Mouse (Mus musculus): ENCODE data around the gene Adcy9. TPM values are rescaled to one million over a fixed set of nuclear protein-coding genes. Genes with fewer than 3 reads are reported as not detected.
"Not testable (repeated sequence)": the region's sequence is repeated elsewhere in the genome, so short reads cannot be mapped to it uniquely, and the experiment has no call there.

Adcy9 gene
- polyA plus RNA-seq, 1 experiment from 2014 or later: 1.3 TPM

DNA sequence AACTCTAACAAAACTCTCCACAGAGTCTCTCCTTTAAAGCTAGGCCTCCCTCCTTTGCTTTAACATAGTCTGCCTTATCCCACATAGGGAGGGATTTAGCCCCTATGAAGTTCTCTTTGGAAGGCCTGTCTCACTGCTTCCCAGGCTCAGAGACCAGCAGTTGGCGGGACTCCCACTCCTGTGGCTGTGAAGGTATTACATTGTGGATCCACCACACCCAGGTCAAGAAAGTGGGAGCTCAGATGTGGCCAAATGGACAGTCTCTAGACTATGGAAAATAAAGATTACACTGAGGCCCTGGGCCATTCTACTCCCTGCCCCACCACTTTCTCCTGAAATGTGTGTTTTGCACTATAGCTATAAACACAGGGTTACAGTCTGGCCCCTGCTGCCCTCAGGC lies 53.0 kb downstream of the Adcy9 start:
- no peak overlapping the region for H3K4me2 ChIP-seq
- DNase-seq (no peak), ATAC-seq (ENCODE audit: insufficient read depth) (no peak)
- WGBS: 71% methylated on average over 1 of the region's 1 CpGs
- no peaks in the 10 kb centered on the region for H3K9me3 ChIP-seq (ENCODE audit: low read depth, low read length)
- H3K4me1 ChIP-seq (ENCODE audit: insufficient read depth): no peaks in the 10 kb centered on the region
- H3K9ac ChIP-seq: no peak overlapping the region
- H3K36me3 ChIP-seq (ENCODE audit: insufficient read depth): no peaks in the 10 kb centered on the region
- H3K4me3 ChIP-seq (ENCODE audit: low read depth, low read length): no peak overlapping the region
- no peak overlapping the region for H3K27ac ChIP-seq (ENCODE audit: low read depth)
- TF ChIP-seq CTCF (IDR thresholded peaks at IDR 0.05; ENCODE audit: low read depth): no peak
- no peaks in the 10 kb centered on the region for H3K27me3 ChIP-seq (ENCODE audit: insufficient read depth, low read length)

DNA sequence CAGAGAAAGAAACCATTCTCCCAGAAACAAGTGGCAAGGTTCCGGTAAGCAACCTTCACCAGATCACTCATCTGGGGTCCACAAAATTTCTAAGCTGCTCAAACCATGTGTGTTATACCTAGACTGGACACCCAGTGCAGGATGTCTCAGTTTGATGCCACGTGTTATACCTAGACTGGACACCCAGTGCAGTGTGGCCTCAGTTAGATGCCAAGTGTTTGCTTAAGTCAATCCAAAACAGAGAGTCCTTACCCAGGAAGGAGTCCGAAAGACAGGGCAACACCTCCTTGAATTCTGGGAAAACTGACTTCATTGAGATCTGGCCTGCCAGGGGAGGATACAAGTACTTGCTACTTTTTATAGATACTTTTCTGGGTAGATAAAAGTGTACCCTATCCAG lies 53.6 kb downstream of the Adcy9 start:
- WGBS: 87% methylated on average over 3 of the region's 3 CpGs
- Histone ChIP-seq H3K4me1 (ENCODE audit: insufficient read depth) (no peaks in the 10 kb centered on the region), H3K27me3 (ENCODE audit: insufficient read depth, low read length) (no peaks in the 10 kb centered on the region), H3K4me2 (no peak overlapping the region), H3K27ac (ENCODE audit: low read depth) (no peak overlapping the region), H3K9ac (no peak overlapping the region), H3K36me3 (ENCODE audit: insufficient read depth) (no peaks in the 10 kb centered on the region), H3K9me3 (ENCODE audit: low read depth, low read length) (no peaks in the 10 kb centered on the region), H3K4me3 (ENCODE audit: low read depth, low read length) (no peak overlapping the region)
- ATAC-seq (ENCODE audit: insufficient read depth) (no peak), DNase-seq (no peak)
- no peak for TF ChIP-seq CTCF (IDR thresholded peaks at IDR 0.05; ENCODE audit: low read depth)

DNA sequence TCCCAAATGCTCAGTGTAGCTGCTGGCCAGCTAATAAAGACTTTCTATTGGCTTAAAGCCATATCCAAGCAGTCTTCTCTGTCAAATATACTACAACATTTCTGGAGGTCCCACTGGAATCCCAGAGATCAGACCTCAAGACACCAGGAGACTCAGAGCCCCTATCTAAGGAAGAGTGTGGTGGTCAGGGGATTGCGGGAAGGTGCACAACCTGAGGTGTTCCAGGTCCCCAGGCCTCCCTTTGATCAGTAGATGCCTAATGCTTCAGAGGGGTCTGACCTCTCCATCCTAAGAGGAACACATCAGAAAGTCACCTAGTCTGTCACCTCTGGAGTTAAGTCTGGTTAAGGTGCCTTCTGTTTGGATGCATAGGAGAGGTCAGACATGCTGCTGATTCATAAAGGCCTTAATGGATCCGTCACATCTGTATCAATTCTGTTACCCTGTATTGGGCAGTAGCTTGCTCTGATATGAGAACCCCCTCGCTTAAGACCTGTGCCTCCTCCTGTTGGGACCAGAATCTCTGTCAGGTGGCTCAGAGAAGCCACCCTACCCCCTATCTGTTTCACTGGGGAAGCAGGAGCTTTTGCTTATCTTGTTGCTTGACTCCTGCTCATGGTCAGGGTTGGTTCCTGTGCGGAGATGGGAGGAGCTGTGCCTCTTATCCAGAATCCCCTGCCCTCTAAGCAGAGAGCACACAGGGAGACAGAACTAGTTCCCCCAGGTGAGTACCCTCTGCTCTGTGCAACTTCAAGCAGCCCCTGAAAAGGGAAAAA lies 56.8 kb downstream of the Adcy9 start:
- Histone ChIP-seq H3K4me2 (no peak overlapping the region), H3K27ac (ENCODE audit: low read depth) (no peak overlapping the region), H3K4me1 (ENCODE audit: insufficient read depth) (no peaks in the 10 kb centered on the region), H3K9ac (no peak overlapping the region), H3K9me3 (ENCODE audit: low read depth, low read length) (no peaks in the 10 kb centered on the region), H3K27me3 (ENCODE audit: insufficient read depth, low read length) (no peaks in the 10 kb centered on the region), H3K4me3 (ENCODE audit: low read depth, low read length) (no peak overlapping the region), H3K36me3 (ENCODE audit: insufficient read depth) (no peaks in the 10 kb centered on the region)
- DNase-seq: no peak
- TF ChIP-seq CTCF (IDR thresholded peaks at IDR 0.05; ENCODE audit: low read depth): no peak
- no peak for ATAC-seq (ENCODE audit: insufficient read depth)
- WGBS: 79% methylated on average over 4 of the region's 4 CpGs

DNA sequence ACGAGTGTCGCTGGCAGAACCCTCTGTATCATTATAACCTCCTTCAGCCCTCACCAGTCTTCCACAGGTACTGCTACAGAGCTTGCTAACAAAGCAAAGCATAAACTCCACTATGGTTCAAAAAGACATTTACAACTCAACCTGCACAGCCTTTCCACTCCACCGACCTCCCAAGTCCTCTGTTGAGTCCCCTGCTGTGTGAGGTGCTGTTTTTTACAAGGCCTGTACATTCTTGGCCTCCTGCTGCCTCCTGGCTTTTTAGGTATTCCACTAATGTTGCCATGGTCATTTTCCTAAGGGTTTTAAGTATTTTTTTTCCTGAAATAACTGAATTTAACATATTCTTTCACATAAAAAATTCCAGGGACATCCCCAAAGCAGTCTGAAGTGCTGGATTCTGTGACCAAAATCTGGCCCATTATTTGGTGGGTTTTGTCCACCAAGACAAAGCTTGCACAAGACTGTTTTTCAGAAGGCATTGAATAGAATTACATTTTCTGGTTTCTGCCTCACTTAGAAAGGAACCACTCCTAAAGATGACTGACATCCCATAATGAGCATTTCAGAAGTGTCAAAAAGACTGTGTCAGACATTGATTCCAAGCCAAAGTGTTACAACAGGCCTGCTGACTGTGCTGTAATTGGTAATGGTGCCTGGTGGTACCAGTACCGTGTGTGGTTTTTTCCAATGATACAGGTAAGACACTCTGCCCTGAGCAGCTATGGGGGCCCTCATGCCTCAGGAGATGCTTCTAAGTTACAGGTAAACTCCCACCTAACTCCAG lies 64.8 kb downstream of the Adcy9 start:
- DNase-seq (no peak), ATAC-seq (ENCODE audit: insufficient read depth) (no peak)
- Histone ChIP-seq H3K4me3 (ENCODE audit: low read depth, low read length) (no peak overlapping the region), H3K9me3 (ENCODE audit: low read depth, low read length) (no peaks in the 10 kb centered on the region), H3K36me3 (ENCODE audit: insufficient read depth) (no peaks in the 10 kb centered on the region), H3K27me3 (ENCODE audit: insufficient read depth, low read length) (no peaks in the 10 kb centered on the region), H3K27ac (ENCODE audit: low read depth) (no peak overlapping the region), H3K4me2 (no peak overlapping the region), H3K9ac (no peak overlapping the region), H3K4me1 (ENCODE audit: insufficient read depth) (no peaks in the 10 kb centered on the region)
- TF ChIP-seq CTCF (IDR thresholded peaks at IDR 0.05; ENCODE audit: low read depth): no peak
- WGBS: 66% methylated on average over 4 of the region's 4 CpGs

DNA sequence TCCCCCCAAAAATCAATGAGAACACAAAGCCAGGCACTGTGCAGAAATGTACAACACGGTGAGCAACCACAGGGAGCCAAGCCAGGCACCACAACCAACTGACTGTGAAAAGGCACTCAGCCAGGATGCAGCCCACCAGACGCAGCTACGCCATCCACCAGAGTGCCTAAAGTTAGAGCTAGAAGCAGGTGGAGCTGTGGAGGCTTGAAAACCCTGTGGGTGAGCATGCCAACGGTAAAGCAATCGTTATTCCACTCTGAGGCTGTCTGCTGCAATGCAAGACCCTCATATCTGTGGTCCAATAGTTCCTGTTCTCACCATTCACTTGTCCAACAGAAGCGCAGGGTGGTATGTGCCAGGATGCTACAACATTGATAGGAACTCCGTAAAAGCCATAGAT lies 77.7 kb downstream of the Adcy9 start:
- H3K9ac ChIP-seq: no peak overlapping the region
- H3K4me1 ChIP-seq (ENCODE audit: insufficient read depth): no peaks in the 10 kb centered on the region
- H3K4me3 ChIP-seq (ENCODE audit: low read depth, low read length): no peak overlapping the region
- ATAC-seq (ENCODE audit: insufficient read depth) (no peak), DNase-seq (no peak)
- H3K27ac ChIP-seq (ENCODE audit: low read depth): no peak overlapping the region
- H3K36me3 ChIP-seq (ENCODE audit: insufficient read depth): no peaks in the 10 kb centered on the region
- no peak for TF ChIP-seq CTCF (IDR thresholded peaks at IDR 0.05; ENCODE audit: low read depth)
- H3K27me3 ChIP-seq (ENCODE audit: insufficient read depth, low read length): no peaks in the 10 kb centered on the region
- 93% methylated on average over 7 of the region's 7 CpGs for WGBS
- H3K9me3 ChIP-seq (ENCODE audit: low read depth, low read length): no peaks in the 10 kb centered on the region
- H3K4me2 ChIP-seq: no peak overlapping the region

DNA sequence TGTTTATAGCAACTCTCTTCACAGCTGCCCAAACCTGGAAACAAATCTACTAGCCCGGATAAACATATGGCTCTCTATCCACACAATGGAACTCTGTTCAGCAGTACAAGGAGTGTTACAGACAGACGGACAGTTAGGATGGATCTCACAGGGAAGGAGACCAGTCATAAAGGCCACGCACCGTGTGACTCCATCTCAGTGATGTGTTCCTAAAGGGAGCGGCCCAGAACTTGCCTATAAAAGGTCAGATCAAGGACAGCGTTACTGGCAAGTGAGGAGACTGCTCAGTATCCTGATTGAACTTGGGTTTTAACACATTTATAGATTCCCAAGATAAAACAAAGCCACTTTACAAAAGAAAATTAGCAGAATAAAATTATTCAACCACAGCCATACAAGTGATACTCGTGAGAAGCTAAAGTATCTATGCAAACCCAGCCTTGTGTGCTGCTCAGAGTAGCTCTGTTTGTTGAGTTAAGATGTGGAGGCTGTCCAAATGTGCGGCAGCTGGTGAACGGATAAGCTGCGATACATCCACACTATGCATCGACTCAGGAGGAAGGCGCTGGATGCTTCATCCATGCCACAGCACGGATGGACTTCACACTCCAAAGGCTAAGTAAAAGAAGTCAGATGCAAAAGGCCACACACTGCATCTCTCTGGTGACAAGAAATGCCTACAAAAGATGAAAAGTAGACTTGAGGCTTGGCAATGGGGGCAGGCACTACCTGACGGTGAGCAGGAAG lies 78.8 kb downstream of the Adcy9 start:
- 70% methylated on average over 14 of the region's 14 CpGs for WGBS
- H3K9me3 ChIP-seq (ENCODE audit: low read depth, low read length): no peaks in the 10 kb centered on the region

DNA sequence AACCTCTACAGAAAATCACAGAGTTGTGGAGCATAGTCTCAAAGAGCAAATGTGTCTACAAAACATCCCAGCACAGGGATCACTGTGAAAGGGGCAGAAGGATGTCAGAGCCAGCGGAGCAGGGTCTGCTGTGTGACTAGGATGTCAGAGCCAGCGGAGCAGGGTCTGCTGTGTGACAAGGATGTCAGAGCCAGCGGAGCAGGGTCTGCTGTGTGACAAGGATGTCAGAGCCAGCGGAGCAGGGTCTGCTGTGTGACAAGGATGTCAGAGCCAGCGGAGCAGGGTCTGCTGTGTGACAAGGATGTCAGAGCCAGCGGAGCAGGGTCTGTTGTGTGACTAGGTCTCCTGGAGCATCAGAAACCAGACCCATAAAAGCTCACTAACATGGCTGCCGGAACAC lies 81.1 kb downstream of the Adcy9 start:
- ATAC-seq (ENCODE audit: insufficient read depth): not testable (repeated sequence)

More for the DNA sequence above, 78.8 kb downstream of the Adcy9 start:
- Histone ChIP-seq H3K27ac (ENCODE audit: low read depth) (no peak overlapping the region), H3K4me2 (no peak overlapping the region), H3K4me3 (ENCODE audit: low read depth, low read length) (no peak overlapping the region), H3K9ac (no peak overlapping the region), H3K36me3 (ENCODE audit: insufficient read depth) (no peaks in the 10 kb centered on the region), H3K27me3 (ENCODE audit: insufficient read depth, low read length) (no peaks in the 10 kb centered on the region), H3K4me1 (ENCODE audit: insufficient read depth) (no peaks in the 10 kb centered on the region)
- ATAC-seq (ENCODE audit: insufficient read depth) (no peak), DNase-seq (peak; percentile 16)
- no peak for TF ChIP-seq CTCF (IDR thresholded peaks at IDR 0.05; ENCODE audit: low read depth)

More for the DNA sequence above, 81.1 kb downstream of the Adcy9 start:
- H3K9me3 ChIP-seq (ENCODE audit: low read depth, low read length); H3K36me3 ChIP-seq (ENCODE audit: insufficient read depth); H3K9ac ChIP-seq; H3K27me3 ChIP-seq (ENCODE audit: insufficient read depth, low read length); H3K27ac ChIP-seq (ENCODE audit: low read depth); H3K4me3 ChIP-seq (ENCODE audit: low read depth, low read length); H3K4me1 ChIP-seq (ENCODE audit: insufficient read depth); H3K4me2 ChIP-seq; DNase-seq: not testable (repeated sequence)
- WGBS: 58% methylated on average over 6 of the region's 7 CpGs

All from lung, embryonic 14.5 days (tissue).